In genomic region chr17:64603134-64603533, GRCm38 (mm10) we compare ENCODE assay signal across 8 mouse cellular contexts. TPM values are rescaled to one million over a fixed set of nuclear protein-coding genes. Genes with fewer than 3 reads are reported as not detected.
DNase-seq lines count a peak whose midpoint lies in the region; ATAC-seq and TF ChIP-seq lines count a peak whose summit lies in the region.

No protein-coding gene starts in this region.

- H3K36me3 ChIP-seq in spleen, adult 2 months (ENCODE audit: control insufficient read depth, insufficient read depth, low read length): no peaks in the 10 kb centered on the region; the same call in 1 of the 2 replicates
- H3K36me3 ChIP-seq in limb, embryonic 11.5 days (ENCODE audit: control insufficient read depth, insufficient read depth, low read length): no peaks in the 10 kb centered on the region
- H3K36me3 ChIP-seq in splenic B cell, adult 2 months (ENCODE audit: control insufficient read depth, insufficient read depth, low read length, poor library complexity, severe bottlenecking): no peaks in the 10 kb centered on the region

- TF ChIP-seq CTCF in spleen, adult 2 months (IDR thresholded peaks at IDR 0.05; ENCODE audit: extremely low read depth, insufficient read depth, insufficient read length, insufficient replicate concordance): no peak
- no peak for TF ChIP-seq CTCF in embryonic fibroblast, embryonic 13.5 days (IDR thresholded peaks at IDR 0.05; ENCODE audit: borderline replicate concordance, insufficient read depth, low read length)

- DNase-seq in spleen, adult 2 months (ENCODE audit: low read depth in 1 of 2, low spot score in 2 of 2): no peak
- DNase-seq in spleen, postnatal 4 days (ENCODE audit: low spot score in 2 of 2): no peak
- DNase-seq in limb, embryonic 11.5 days (ENCODE audit: low spot score): no peak
- DNase-seq in splenic B cell, adult 2 months (ENCODE audit: low read depth, low spot score): peak; percentile 17
- DNase-seq in layer of hippocampus, postnatal 36 days: no peak
- DNase-seq in right cerebral cortex, postnatal 10 days (ENCODE audit: low spot score in 2 of 2): no peak

- H3K4me2 ChIP-seq in limb, embryonic 11.5 days (ENCODE audit: low read depth, severe bottlenecking): peak overlapping the region; percentile 96

- no peaks in the 10 kb centered on the region for H3K27me3 ChIP-seq in spleen, adult 2 months (ENCODE audit: control insufficient read depth, insufficient read depth, low read length)
- H3K27me3 ChIP-seq in limb, embryonic 11.5 days (ENCODE audit: control insufficient read depth, insufficient read depth, low read length): no peaks in the 10 kb centered on the region
- no peaks in the 10 kb centered on the region for H3K27me3 ChIP-seq in splenic B cell, adult 2 months (ENCODE audit: control insufficient read depth, insufficient read depth, low read length, poor library complexity, severe bottlenecking)

- no peak for TF ChIP-seq POLR2A in spleen, adult 2 months (IDR thresholded peaks at IDR 0.05; ENCODE audit: low read depth, low read length)
- no peak for TF ChIP-seq POLR2A in embryonic fibroblast, embryonic 13.5 days (IDR thresholded peaks at IDR 0.05; ENCODE audit: low read depth, low read length)

- 0 out of 2 replicates have a peak overlapping the region, but pooled peaks have one; percentile 22 for H3K27ac ChIP-seq in spleen, adult 2 months (ENCODE audit: insufficient read depth, low read length)
- 0 out of 2 replicates have a peak overlapping the region, but pooled peaks have one; percentile 2 for H3K27ac ChIP-seq in embryonic fibroblast, embryonic 13.5 days (ENCODE audit: insufficient read depth, low read length)
- no peak overlapping the region for H3K27ac ChIP-seq in limb, embryonic 11.5 days (replicated peaks; ENCODE audit: low read depth, low read length)

- H3K4me3 ChIP-seq in spleen, adult 2 months (ENCODE audit: extremely low read depth, insufficient read depth, insufficient read length): peak overlapping the region; percentile 17
- peak overlapping the region; percentile 66 for H3K4me3 ChIP-seq in embryonic fibroblast, embryonic 13.5 days (ENCODE audit: insufficient read depth, low read length)
- 0 out of 2 replicates have a peak overlapping the region, but pooled peaks have one; percentile 91 for H3K4me3 ChIP-seq in limb, embryonic 11.5 days (ENCODE audit: low read depth, low read length)

- WGBS in spleen, adult 2 months: 41% methylated on average over 9 of the region's 9 CpGs
- 54% methylated on average over 9 of the region's 9 CpGs for WGBS in limb, embryonic 11.5 days

- no peaks in the 10 kb centered on the region for H3K9me3 ChIP-seq in limb, embryonic 11.5 days (ENCODE audit: control insufficient read depth, low read length)

- no peak for ATAC-seq in limb, embryonic 11.5 days (ENCODE audit: insufficient number of reproducible peaks, low FRiP score, low TSS enrichment, low read depth)
- no peak for ATAC-seq in megakaryocyte-erythroid progenitor cell, adult 5-6 weeks (replicated peaks; ENCODE audit: low FRiP score, low TSS enrichment, poor library complexity, severe bottlenecking)

- no peak overlapping the region for H3K9ac ChIP-seq in limb, embryonic 11.5 days (ENCODE audit: low read length)

- H3K4me1 ChIP-seq in spleen, adult 2 months (ENCODE audit: control insufficient read depth, insufficient read depth, insufficient read length): peaks cover 13% of the 10 kb centered on the region
- peaks cover 2% of the 10 kb centered on the region for H3K4me1 ChIP-seq in embryonic fibroblast, embryonic 13.5 days (ENCODE audit: control insufficient read depth, insufficient read depth, low read length)
- peaks cover 12% of the 10 kb centered on the region; the same call in 1 of the 2 replicates for H3K4me1 ChIP-seq in limb, embryonic 11.5 days (ENCODE audit: control insufficient read depth, insufficient read depth, low read length)

RNA-seq across cellular contexts. Expression of gene Man2a1, which starts 2.6 kb away (rescaled TPM):
- 10.6 and 11.7 TPM in 2 replicates for polyA plus RNA-seq in spleen, adult 2 months (2012; rRNA removed)
- polyA plus RNA-seq in embryonic fibroblast, embryonic 13.5 days (2011; ENCODE audit: insufficient read length, low read depth, missing spikeins): 109 and 133 TPM in 2 replicates
- polyA plus RNA-seq in limb, embryonic 11.5 days (2014; fragmentation: Nextera tagmentation; extraction: Ambion mirVana): 4.8 and 5.5 TPM in 2 replicates
- 10 to 100 TPM; 14.9 to 16.4 TPM for total RNA-seq in layer of hippocampus, postnatal 36 days (2021)
- 15.7 and 29.5 TPM in 2 replicates for total RNA-seq in megakaryocyte-erythroid progenitor cell, adult 5-6 weeks (2014; fragmentation: Nextera tagmentation)
- total RNA-seq in megakaryocyte-erythroid progenitor cell, adult 5-6 weeks (2017): 17.7 and 33.4 TPM in 2 replicates

Comparison
In these comparisons a context has a peak if more than half of its experiments do, and no peak if none do; other contexts are left out.
1. H3K4me3 ChIP-seq: peak in every context shown above with its lines; median percentile 91 in limb, embryonic 11.5 days; 66 in embryonic fibroblast, embryonic 13.5 days; 17 in spleen, adult 2 months.